Mouse (Mus musculus): ENCODE data around the gene Tprkb.
"Not testable (repeated sequence)": the region's sequence is repeated elsewhere in the genome, so short reads cannot be mapped to it uniquely, and the experiment has no call there.

Gene Tprkb

GRCm38 (mm10) chr6:85911587-85911986 lies at the start of gene Tprkb:
Gene Tprkb, plus strand, starts transcription at chr6:85911865.
- in situ Hi-C loops (cut with MboI; ENCODE audit: low sequenced_read_pairs): no loop called here

GRCm38 (mm10) chr6:85862565-85862964 lies 49.1 kb upstream of the Tprkb start:
- in situ Hi-C loops (cut with MboI; ENCODE audit: low sequenced_read_pairs): no loop called here

GRCm38 (mm10) chr6:85863136-85863535 lies 48.5 kb upstream of the Tprkb start:
- in situ Hi-C loops (cut with MboI; ENCODE audit: low sequenced_read_pairs): no loop called here

DNA sequence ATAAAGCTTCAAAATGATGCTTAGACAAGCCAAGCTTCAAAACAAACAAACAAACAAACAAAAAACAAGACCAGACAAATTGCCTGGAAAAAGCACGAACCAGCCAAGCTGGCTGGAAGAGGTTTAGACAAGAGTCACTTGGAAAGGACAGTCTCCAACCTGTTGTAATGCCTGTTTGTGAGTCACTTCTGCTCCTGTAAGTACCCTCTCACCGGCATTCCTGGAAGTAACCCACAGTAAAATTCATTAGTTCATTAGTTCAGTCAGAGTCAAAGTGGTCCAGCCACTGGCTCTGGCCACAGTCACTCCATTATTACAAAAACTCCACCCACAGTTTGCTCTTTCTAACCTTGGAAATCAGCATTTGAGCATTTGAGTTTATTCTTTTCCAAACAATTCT lies 47.8 kb upstream of the Tprkb start:
- in situ Hi-C loops (cut with MboI; ENCODE audit: low sequenced_read_pairs): no loop called here

DNA sequence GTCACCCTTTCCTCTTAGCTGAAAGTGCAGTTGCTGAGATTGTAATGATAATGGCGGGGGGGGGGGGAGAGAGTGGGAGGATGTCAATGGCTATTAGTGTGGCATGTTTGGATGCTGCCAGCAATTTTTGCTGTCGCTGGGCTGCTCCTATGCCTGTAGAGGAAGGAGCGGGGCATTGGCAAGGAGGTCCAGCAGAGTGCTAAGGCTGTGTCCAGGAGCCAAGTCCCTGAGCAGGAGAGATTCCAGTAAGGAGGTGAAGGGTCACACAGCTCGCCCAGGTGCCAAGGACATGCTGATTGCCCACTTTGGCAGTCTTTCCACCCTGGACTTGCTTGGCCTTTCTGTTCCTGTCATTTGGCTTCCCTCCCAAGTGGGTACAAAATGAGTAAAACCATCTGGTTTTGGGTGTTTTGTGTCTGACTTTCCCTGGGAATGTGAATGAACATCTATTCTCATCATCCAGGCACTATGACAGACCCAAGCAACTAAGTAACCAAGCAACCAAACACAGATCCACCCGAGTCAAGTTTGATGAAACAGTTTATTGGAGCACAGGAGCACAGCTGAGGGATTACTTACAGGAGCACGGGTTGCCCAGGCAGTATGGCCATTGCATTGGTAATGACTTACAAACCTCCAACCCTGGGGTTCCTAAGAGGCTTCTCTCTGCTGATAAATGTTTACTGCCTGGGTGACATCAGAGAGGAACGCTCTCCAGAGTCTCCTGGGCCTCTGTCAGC lies 46.6 kb upstream of the Tprkb start:
- in situ Hi-C loops (cut with MboI; ENCODE audit: low sequenced_read_pairs): not testable (repeated sequence)

- in situ Hi-C loops (cut with MboI; ENCODE audit: low sequenced_read_pairs): not testable (repeated sequence)
Measured at GRCm38 (mm10) chr6:85866166-85866565, 45.5 kb upstream of the Tprkb start.

DNA sequence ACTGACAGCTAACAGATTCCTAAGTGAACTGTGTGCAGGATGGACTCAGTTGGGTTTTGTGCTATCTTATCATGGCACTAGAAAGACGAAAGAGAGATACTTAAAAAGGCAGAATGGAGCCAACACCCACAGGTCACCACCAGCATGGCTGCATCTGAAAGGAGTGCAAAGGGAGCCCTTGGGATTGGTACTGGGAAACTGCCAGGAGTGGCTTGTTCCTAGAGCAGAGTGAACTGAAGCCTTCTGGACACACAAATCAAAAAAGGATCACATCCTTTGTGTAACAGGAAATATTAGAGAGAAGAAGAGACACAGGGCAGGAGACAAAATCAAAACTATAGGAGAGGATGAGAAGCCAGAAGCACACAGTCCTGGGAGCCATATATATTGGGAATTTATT lies 44.7 kb upstream of the Tprkb start:
- in situ Hi-C loops (cut with MboI; ENCODE audit: low sequenced_read_pairs): not testable (repeated sequence)

GRCm38 (mm10) chr6:85867726-85868690 lies 43.7 kb upstream of the Tprkb start:
- in situ Hi-C loops (cut with MboI; ENCODE audit: low sequenced_read_pairs): no loop called here

- in situ Hi-C loops (cut with MboI; ENCODE audit: low sequenced_read_pairs): not testable (repeated sequence)
Measured at GRCm38 (mm10) chr6:85869006-85869405, 42.7 kb upstream of the Tprkb start, which contains the start of gene Nat8f2. Gene Nat8f2, minus strand, starts transcription at chr6:85869158.

DNA sequence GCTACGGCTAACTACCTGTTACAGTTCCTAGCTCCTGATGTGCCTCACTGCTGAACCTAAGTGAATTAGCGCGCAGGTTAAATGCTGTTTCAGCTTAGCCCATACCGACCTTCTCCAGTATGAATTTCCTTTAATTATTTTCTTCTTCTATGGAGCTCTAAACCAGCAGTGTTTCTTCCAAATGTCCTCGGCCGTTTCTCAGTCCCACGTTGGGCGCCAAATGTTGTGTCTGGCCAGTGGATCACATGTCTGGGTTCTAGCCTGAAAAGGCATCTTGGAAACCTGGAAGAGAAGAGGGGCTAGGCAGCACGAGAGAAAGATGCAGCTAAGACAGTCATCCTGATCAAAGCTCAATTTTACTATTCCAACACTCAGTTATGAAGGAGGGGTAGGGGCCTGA lies 28.4 kb upstream of the Tprkb start:
- in situ Hi-C loops (cut with MboI; ENCODE audit: low sequenced_read_pairs): not testable (repeated sequence)

- in situ Hi-C loops (cut with MboI; ENCODE audit: low sequenced_read_pairs): no loop called here
Measured at GRCm38 (mm10) chr6:85884311-85884710, 27.4 kb upstream of the Tprkb start.

DNA sequence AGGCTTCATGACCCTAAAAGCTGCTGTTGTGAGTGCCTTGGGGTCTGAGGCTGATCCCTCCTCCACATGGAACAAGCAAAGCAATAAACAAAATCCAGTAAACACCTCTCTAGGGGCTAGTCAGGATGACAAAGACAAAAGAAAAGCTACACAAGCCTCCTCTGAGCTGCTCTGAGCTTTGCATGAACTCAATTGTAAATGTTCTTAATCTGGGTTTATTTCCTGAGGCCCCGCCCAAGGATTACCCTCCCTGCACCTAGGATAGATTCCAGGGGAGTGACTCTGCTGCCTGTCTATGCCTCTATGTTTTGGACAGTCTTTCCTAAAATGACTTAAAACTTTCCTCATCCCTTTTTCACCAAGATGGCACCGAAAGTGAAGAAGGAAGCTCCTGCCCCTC lies 22.7 kb upstream of the Tprkb start:
- in situ Hi-C loops (cut with MboI; ENCODE audit: low sequenced_read_pairs): no loop called here

GRCm38 (mm10) chr6:85895061-85895648 lies 16.5 kb upstream of the Tprkb start:
- in situ Hi-C loops (cut with MboI; ENCODE audit: low sequenced_read_pairs): not testable (repeated sequence)

- in situ Hi-C loops (cut with MboI; ENCODE audit: low sequenced_read_pairs): not testable (repeated sequence)
Measured at GRCm38 (mm10) chr6:85898596-85899475, 12.8 kb upstream of the Tprkb start.

DNA sequence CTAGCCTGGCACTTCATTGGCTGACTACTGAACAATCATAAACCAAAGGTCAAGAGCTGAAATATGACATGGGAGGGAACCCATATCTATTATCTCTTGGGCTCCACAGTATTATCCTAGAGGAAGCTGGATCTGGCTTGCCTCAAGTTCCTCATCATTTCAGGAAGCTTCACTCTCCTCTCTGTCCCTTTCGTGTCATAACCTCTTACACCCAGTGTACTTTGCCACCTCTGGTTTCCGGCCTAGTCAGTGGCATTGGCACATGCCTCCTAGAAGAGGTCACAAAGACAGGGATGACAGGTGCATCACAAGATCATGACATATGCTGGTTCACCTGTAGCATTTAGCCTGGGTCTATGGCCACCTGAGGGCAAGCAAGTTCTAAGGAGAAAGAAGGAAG lies 9.4 kb upstream of the Tprkb start:
- in situ Hi-C loops (cut with MboI; ENCODE audit: low sequenced_read_pairs): no loop called here

- in situ Hi-C loops (cut with MboI; ENCODE audit: low sequenced_read_pairs): not testable (repeated sequence)
Measured at GRCm38 (mm10) chr6:85904642-85905061, 7.0 kb upstream of the Tprkb start, which contains the start of gene Nat8f4. Gene Nat8f4, minus strand, starts transcription at chr6:85904884.

DNA sequence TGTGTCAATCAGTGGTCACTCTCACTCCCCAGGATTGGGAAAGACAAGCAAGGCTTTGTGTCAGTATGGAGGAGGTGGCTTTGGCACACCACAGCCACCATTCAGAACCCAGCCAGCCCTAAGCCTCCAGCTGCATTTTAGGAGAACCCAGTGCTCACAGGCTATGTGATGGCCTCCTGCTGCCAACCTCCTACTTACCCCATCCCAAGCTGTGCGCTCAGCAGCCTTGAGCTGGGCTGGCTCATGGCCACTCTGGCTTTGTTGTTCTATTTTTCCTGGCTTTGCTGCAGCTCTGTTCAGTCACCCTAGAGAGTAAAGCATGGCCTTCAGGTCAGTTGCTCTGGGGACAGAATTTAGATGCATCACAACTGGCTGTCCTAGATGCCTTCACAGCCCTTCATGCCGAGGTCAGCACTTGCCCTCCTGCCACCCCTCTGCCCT lies 4.7 kb upstream of the Tprkb start:
- in situ Hi-C loops (cut with MboI; ENCODE audit: low sequenced_read_pairs): not testable (repeated sequence)

DNA sequence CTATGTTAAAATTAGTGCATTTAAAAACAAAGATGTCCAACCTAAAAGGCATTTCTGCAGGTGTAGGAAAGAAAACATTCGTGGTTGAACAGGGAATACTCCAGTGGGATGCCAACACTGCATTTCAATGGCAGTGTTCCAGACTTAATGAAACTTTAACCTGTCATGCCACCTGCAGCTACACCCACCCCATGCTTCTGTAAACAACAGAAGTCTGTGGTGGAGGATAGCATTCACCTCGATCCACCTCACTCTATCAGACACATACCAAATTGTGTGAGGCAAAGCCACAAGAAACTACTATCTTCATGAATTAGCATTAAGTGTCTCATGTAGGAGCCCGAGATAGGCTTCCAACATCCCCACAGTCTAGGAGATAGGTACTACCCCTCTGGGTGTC lies 3.3 kb upstream of the Tprkb start:
- in situ Hi-C loops (cut with MboI; ENCODE audit: low sequenced_read_pairs): no loop called here

DNA sequence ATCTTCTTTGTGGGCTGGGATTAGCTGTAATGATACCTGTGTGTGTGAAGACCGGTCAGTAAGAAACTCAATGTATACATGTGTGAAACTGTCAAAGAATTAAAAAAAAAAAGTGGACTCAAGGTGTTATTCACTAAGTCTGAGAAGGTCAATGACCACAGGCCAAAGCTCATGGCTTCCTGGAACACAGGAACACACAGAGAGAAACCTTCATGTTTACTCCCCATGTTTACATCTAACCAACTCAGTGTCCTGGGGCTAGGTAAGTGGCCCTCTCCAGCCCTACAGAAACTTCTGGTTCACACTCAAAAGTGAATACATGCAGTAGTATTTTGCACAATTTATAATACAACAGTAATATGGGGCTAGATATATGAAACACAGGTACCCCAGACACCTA lies 2.0 kb upstream of the Tprkb start:
- in situ Hi-C loops (cut with MboI; ENCODE audit: low sequenced_read_pairs): no loop called here

GRCm38 (mm10) chr6:85915141-85915538 lies 3.5 kb downstream of the Tprkb start:
- in situ Hi-C loops (cut with MboI; ENCODE audit: low sequenced_read_pairs): no loop called here
